Mouse (Mus musculus) hindbrain, embryonic 16.5 days (tissue): ENCODE measurements around the gene Ccdc65. TPM values are rescaled to one million over a fixed set of nuclear protein-coding genes. Genes with fewer than 3 reads are reported as not detected.
A peak's percentile ranks its signal among the peaks of the same experiment; 100 is the strongest.

Experiments used
- ATAC-seq: fragments of 200-750 bp; cut with Nextera tagmentation; 2 replicates; pipeline ENCODE4 v1.8.0; 2017; ENCODE audit warnings: moderate TSS enrichment, moderate library complexity
- H3K27ac ChIP-seq: fragments of 300-500 bp; sonication (generic); 2 replicates; pipeline ENCODE4 v1.5.1; 2014; ENCODE audit warnings: low read depth, mild to moderate bottlenecking, control low read depth, low read length, moderate library complexity
- H3K27me3 ChIP-seq: fragments of 300-500 bp; sonication (generic); replicated peaks from 2 replicates; pipeline ENCODE4 v1.6.1; 2014; ENCODE audit warnings: low read length; ENCODE audit not compliant: control insufficient read depth, insufficient read depth
- H3K36me3 ChIP-seq: fragments of 300-500 bp; sonication (generic); 2 replicates; pipeline ENCODE4 v1.6.1; 2014; ENCODE audit warnings: mild to moderate bottlenecking, low read length, moderate library complexity, mixed read lengths; ENCODE audit not compliant: control insufficient read depth, insufficient read depth
- H3K4me1 ChIP-seq: fragments of 300-500 bp; sonication (generic); 2 replicates; pipeline ENCODE4 v1.6.1; 2014; ENCODE audit warnings: low read depth, low read length; ENCODE audit not compliant: control insufficient read depth, insufficient read depth
- H3K4me2 ChIP-seq: fragments of 300-500 bp; sonication (generic); 2 replicates; pipeline ENCODE4 v1.6.1; 2014; ENCODE audit warnings: mild to moderate bottlenecking, low read length, control low read depth, moderate library complexity
- H3K4me3 ChIP-seq: fragments of 300-500 bp; sonication (generic); 2 replicates; pipeline ENCODE4 v1.5.1; 2014; ENCODE audit warnings: mild to moderate bottlenecking, low read length, control low read depth, moderate library complexity
- H3K9ac ChIP-seq: fragments of 300-500 bp; sonication (generic); 2 replicates; pipeline ENCODE4 v1.6.1; 2014; ENCODE audit warnings: low read depth, mild to moderate bottlenecking, control low read depth, low read length, moderate library complexity
- H3K9me3 ChIP-seq: fragments of 300-500 bp; sonication (generic); 2 replicates; pipeline ENCODE4 v1.6.1; 2014; ENCODE audit warnings: mild to moderate bottlenecking, low read length, moderate library complexity; ENCODE audit not compliant: control insufficient read depth
- WGBS: fragments of 180-500 bp; shearing (Covaris S2); extraction: QIAGEN DNeasy Blood & Tissue Kit; methylation state at CpG from one replicate; pipeline ENCODE4 v1.1.7; 2014; 5-methylcytosine and 5-hydroxymethylcytosine counted together
- polyA plus RNA-seq: library from polyadenylated mRNA; unstranded; fragments of >200 nt; fragmentation: Nextera tagmentation; extraction: Ambion mirVana; gene quantifications from 2 replicates; pipeline ENCODE4 v1.2.1, GENCODE M21; 2015

Gene Ccdc65
- polyA plus RNA-seq, 1 experiment from 2014 or later, result 9.0 TPM

DNA sequence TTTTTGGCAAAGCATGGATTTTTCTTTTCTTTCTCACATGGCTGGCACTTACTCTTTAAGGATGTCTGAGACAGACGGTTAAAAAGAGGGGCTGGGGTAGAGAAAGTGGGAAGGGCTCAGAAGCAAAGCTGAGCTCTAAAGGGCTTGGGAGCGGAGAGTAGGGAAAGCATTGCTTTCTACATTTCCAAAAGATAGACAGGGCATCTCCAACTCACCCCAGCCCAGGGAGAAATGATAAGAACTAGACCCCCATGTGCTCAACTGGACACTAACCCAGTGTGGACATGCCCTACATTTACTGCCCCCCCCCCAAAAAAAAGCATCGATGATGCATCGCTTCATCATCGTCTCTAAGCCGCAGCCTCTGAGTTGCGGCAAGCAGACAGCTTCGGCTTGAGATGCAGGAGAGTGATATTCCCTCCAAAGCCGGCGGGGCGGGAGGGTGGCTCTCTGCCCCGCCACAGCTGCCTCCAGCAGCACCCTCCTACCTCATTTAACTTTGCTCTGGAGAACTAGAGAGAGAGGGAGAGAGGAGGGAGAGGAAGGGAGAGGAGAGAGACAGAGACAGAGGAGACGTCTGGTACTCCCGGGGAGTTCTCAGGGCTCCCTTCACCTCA, 32.3 kb upstream of the Ccdc65 start:
- Histone ChIP-seq H3K4me3 (peak overlapping the region; percentile 54), H3K4me2 (peak overlapping the region; percentile 85), H3K9ac (peak overlapping the region; percentile 63), H3K27me3 (no peaks in the 10 kb centered on the region), H3K9me3 (no peaks in the 10 kb centered on the region), H3K36me3 (no peaks in the 10 kb centered on the region), H3K27ac (peak overlapping the region; percentile 49; the same call in 1 of the 2 replicates), H3K4me1 (peaks cover 32% of the 10 kb centered on the region)
- no peak for ATAC-seq
- 2% methylated on average over 14 of the region's 14 CpGs for WGBS

- H3K36me3 ChIP-seq, result no peaks in the 10 kb centered on the region
- peak overlapping the region; percentile 63 for H3K9ac ChIP-seq
- peak overlapping the region; percentile 54 for H3K4me3 ChIP-seq
- H3K9me3 ChIP-seq, result no peaks in the 10 kb centered on the region
- H3K4me1 ChIP-seq, result peaks cover 32% of the 10 kb centered on the region
- H3K27ac ChIP-seq, result no peak overlapping the region
- H3K4me2 ChIP-seq, result peak overlapping the region; percentile 85
- WGBS, result 1% methylated on average over 9 of the region's 9 CpGs
- H3K27me3 ChIP-seq, result no peaks in the 10 kb centered on the region
- 0 out of 2 replicates have a peak, but pooled peaks have one; percentile 13 for ATAC-seq
These were observed 31.5 kb upstream of the Ccdc65 start for GRCm38 (mm10) chr15:98676471-98676870.

DNA sequence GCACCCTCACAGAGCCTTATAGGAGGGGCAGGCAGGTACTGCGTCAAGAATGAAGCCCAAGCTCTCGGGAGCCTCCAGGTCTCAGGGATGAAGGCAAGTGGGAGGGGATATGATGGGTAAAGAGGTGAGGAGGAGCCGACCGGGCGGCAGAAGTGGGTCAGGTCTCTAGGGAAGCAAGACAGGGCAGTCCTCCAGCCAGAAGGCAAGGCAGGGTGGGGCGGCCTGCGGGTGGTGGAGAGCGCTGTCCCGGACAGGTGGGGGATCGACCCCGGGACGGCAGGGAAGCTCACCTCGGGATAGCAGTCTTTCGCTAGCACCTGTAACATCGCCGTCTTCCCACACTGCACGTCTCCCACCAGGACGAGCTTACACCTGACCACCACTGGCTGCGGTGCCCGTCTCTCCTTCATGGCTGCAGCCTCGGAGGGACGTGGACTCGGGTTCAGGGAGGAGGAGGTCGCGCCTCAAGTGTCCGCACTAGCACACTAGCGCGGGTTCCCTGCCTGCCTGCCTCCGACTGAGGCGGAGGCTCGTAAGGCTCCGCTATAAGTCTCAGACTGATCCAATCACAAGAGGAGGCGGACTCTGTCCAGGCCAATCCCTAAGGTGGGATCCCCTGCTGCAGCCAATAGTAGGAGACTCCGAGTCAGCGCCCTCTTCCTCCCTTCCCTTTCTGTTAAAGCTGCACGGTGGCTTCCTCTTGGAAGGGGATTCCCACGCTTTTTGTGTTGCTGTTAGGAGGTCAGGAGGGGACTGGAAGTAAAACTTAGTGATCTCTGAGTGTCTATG, 30.9 kb upstream of the Ccdc65 start, which contains the start of gene Rnd1:
Rnd1 (minus strand) TSS at position 522 of the 789 bp plus-strand sequence.
- peak; percentile 96 for ATAC-seq
- peak within 1 kb of the TSS; percentile 63 for H3K9ac ChIP-seq
- 1% methylated on average over 37 of the region's 37 CpGs for WGBS
- H3K27me3 ChIP-seq, result no peaks in the 10 kb centered on the region
- H3K4me2 ChIP-seq, result peak within 1 kb of the TSS; percentile 85
- H3K4me1 ChIP-seq, result peaks cover 32% of the 10 kb centered on the region
- H3K36me3 ChIP-seq, result no peaks in the 10 kb centered on the region
- H3K9me3 ChIP-seq, result no peaks in the 10 kb centered on the region
- no peak within 1 kb of the TSS for H3K27ac ChIP-seq
- peak within 1 kb of the TSS; percentile 54 for H3K4me3 ChIP-seq

- ATAC-seq, result no peak
- Histone ChIP-seq H3K4me3 (no peak overlapping the region), H3K9ac (no peak overlapping the region), H3K27ac (no peak overlapping the region), H3K27me3 (no peaks in the 10 kb centered on the region), H3K9me3 (no peaks in the 10 kb centered on the region), H3K4me2 (no peak overlapping the region; the same call in 1 of the 2 replicates), H3K36me3 (no peaks in the 10 kb centered on the region), H3K4me1 (peaks cover 32% of the 10 kb centered on the region)
- 76% methylated on average over 7 of the region's 7 CpGs for WGBS
These were observed 30.0 kb upstream of the Ccdc65 start for GRCm38 (mm10) chr15:98677977-98678376.

- Histone ChIP-seq H3K27me3 (no peaks in the 10 kb centered on the region), H3K4me3 (no peak overlapping the region), H3K27ac (no peak overlapping the region), H3K4me2 (no peak overlapping the region), H3K4me1 (peaks cover 12% of the 10 kb centered on the region), H3K9ac (no peak overlapping the region), H3K36me3 (no peaks in the 10 kb centered on the region), H3K9me3 (no peaks in the 10 kb centered on the region)
- ATAC-seq, result no peak
- 94% methylated on average over 8 of the region's 8 CpGs for WGBS
These were observed 27.3 kb upstream of the Ccdc65 start for GRCm38 (mm10) chr15:98680660-98681059.

DNA sequence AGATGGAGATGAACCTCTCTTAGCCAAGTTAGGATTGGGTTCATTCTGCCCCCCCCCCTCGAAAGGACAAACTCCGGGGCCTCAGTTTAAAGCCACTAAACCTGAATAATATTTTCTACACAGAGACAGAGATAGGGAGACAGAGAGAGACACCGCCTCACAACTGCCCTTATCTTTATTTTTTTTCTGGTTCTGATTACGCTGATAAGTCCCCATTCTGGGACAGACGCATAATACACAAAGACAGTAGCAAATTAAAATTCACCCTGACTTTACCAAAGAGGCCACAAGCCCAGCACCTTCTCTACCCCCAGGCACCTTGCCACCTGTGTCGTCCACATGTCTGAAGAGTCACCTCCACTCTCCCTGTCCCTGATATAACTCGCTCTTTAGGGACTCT, 26.4 kb upstream of the Ccdc65 start:
- no peaks in the 10 kb centered on the region for H3K9me3 ChIP-seq
- no peak for ATAC-seq
- no peak overlapping the region for H3K27ac ChIP-seq
- no peaks in the 10 kb centered on the region for H3K27me3 ChIP-seq
- no peaks in the 10 kb centered on the region for H3K36me3 ChIP-seq
- peaks cover 3% of the 10 kb centered on the region for H3K4me1 ChIP-seq
- H3K4me3 ChIP-seq, result no peak overlapping the region
- 87% methylated on average over 7 of the region's 7 CpGs for WGBS
- no peak overlapping the region for H3K9ac ChIP-seq
- H3K4me2 ChIP-seq, result no peak overlapping the region

GRCm38 (mm10) chr15:98683177-98683576, 24.8 kb upstream of the Ccdc65 start:
- no peaks in the 10 kb centered on the region for H3K36me3 ChIP-seq
- no peak overlapping the region for H3K27ac ChIP-seq
- 70% methylated on average over 10 of the region's 10 CpGs for WGBS
- H3K9me3 ChIP-seq, result no peaks in the 10 kb centered on the region
- H3K27me3 ChIP-seq, result no peaks in the 10 kb centered on the region
- H3K4me1 ChIP-seq, result no peaks in the 10 kb centered on the region
- H3K9ac ChIP-seq, result no peak overlapping the region
- ATAC-seq, result no peak
- H3K4me2 ChIP-seq, result no peak overlapping the region
- no peak overlapping the region for H3K4me3 ChIP-seq

DNA sequence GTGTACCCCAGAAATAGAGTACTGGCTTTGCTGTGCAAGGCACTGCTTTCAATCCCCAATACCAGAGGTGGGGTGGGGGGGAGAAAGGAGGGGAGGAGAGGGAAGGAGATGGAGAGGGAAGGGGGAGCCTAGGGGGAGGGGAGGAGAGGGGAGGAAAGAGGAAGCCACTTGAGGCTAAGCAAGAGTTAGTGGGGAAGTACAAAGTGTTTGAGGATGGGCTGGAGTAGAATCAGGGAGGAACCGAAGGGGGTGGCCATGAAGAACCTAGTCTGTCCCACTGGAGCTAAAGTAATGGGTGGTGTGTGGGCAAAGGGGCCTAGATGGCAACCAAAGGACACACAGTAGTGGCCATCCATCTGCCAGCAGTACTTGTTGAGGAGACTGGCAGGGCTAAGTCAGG, 24.3 kb upstream of the Ccdc65 start:
- WGBS, result 81% methylated on average over 1 of the region's 1 CpGs
- no peak for ATAC-seq
- no peaks in the 10 kb centered on the region for H3K9me3 ChIP-seq

GRCm38 (mm10) chr15:98685926-98686325, 22.1 kb upstream of the Ccdc65 start:
- no peak overlapping the region for H3K4me2 ChIP-seq
- no peak overlapping the region for H3K4me3 ChIP-seq
- no peak for ATAC-seq

More for the DNA sequence above, 24.3 kb upstream of the Ccdc65 start:
- Histone ChIP-seq H3K4me2 (no peak overlapping the region), H3K4me3 (no peak overlapping the region), H3K9ac (no peak overlapping the region), H3K36me3 (no peaks in the 10 kb centered on the region), H3K4me1 (no peaks in the 10 kb centered on the region), H3K27me3 (no peaks in the 10 kb centered on the region), H3K27ac (no peak overlapping the region)

More at GRCm38 (mm10) chr15:98685926-98686325, 22.1 kb upstream of the Ccdc65 start:
- Histone ChIP-seq H3K36me3 (no peaks in the 10 kb centered on the region), H3K4me1 (peaks cover under 1% of the 10 kb centered on the region; the same call in 1 of the 2 replicates), H3K9ac (no peak overlapping the region), H3K27ac (no peak overlapping the region), H3K27me3 (no peaks in the 10 kb centered on the region), H3K9me3 (no peaks in the 10 kb centered on the region)
- 72% methylated on average over 3 of the region's 3 CpGs for WGBS
